Mouse (Mus musculus) urinary bladder, adult 2 months (tissue): ENCODE results near the gene Abl1. TPM values are rescaled to one million over a fixed set of nuclear protein-coding genes. Genes with fewer than 3 reads are reported as not detected.
A peak's percentile ranks its signal among the peaks of the same experiment; 100 is the strongest.

ENCODE experiments used
- DNase-seq: peaks from one replicate; pipeline ENCODE4 v3.0.0; 2022; ENCODE audit warnings: low spot score
- polyA plus RNA-seq: library from polyadenylated mRNA; depleted of rRNA; stranded (reverse); fragments of >200 nt; gene quantifications from 2 replicates; pipeline ENCODE4 v1.2.3, GENCODE M21; 2012

Gene Abl1
- polyA plus RNA-seq, 1 experiment = 62.8 TPM

GRCm38 (mm10) chr2:31787029-31787428, 98.9 kb downstream of the Abl1 start:
- peak; percentile 59 for DNase-seq

GRCm38 (mm10) chr2:31788227-31788626, 100.1 kb downstream of the Abl1 start:
- no peak for DNase-seq

GRCm38 (mm10) chr2:31789215-31789614, 101.0 kb downstream of the Abl1 start:
- DNase-seq = no peak

GRCm38 (mm10) chr2:31790728-31791251, 102.6 kb downstream of the Abl1 start:
- DNase-seq = no peak

- DNase-seq = no peak
Observed at GRCm38 (mm10) chr2:31791260-31791659, 103.1 kb downstream of the Abl1 start.

GRCm38 (mm10) chr2:31792611-31793010, 104.4 kb downstream of the Abl1 start:
- DNase-seq = no peak

GRCm38 (mm10) chr2:31796943-31797342, 108.8 kb downstream of the Abl1 start:
- no peak for DNase-seq

- no peak for DNase-seq
Observed at GRCm38 (mm10) chr2:31801416-31801815, 113.2 kb downstream of the Abl1 start.

GRCm38 (mm10) chr2:31802811-31803210, 114.6 kb downstream of the Abl1 start:
- no peak for DNase-seq

GRCm38 (mm10) chr2:31803480-31803879, 115.3 kb downstream of the Abl1 start:
- DNase-seq = no peak

GRCm38 (mm10) chr2:31806639-31807382, 118.6 kb downstream of the Abl1 start:
- DNase-seq = no peak

GRCm38 (mm10) chr2:31808410-31809357, 120.5 kb downstream of the Abl1 start:
- DNase-seq = no peak

GRCm38 (mm10) chr2:31809358-31809740, 121.2 kb downstream of the Abl1 start:
- no peak for DNase-seq

GRCm38 (mm10) chr2:31810444-31810843, 122.3 kb downstream of the Abl1 start, which contains the start of gene Qrfp:
Qrfp (minus strand) TSS chr2:31810580.
- DNase-seq = no peak

GRCm38 (mm10) chr2:31811086-31811958, 123.1 kb downstream of the Abl1 start:
- no peak for DNase-seq

- no peak for DNase-seq
Observed at GRCm38 (mm10) chr2:31813641-31814040, 125.5 kb downstream of the Abl1 start.

- no peak for DNase-seq
Observed at GRCm38 (mm10) chr2:31814699-31815098, 126.5 kb downstream of the Abl1 start.

- no peak for DNase-seq
Observed at GRCm38 (mm10) chr2:31815367-31815766, 127.2 kb downstream of the Abl1 start.

GRCm38 (mm10) chr2:31822524-31823371, 134.6 kb downstream of the Abl1 start:
- DNase-seq = no peak

- DNase-seq = no peak
Observed at GRCm38 (mm10) chr2:31823933-31824730, 136.0 kb downstream of the Abl1 start.
